9 mouse cellular contexts compared by ENCODE assay signal in genomic region chr6:124260198-124260931, GRCm38 (mm10). TPM values are rescaled to one million over a fixed set of nuclear protein-coding genes. Genes with fewer than 3 reads are reported as not detected.
A peak's percentile ranks its signal among the peaks of the same experiment; 100 is the strongest.
DNase-seq lines count a peak whose midpoint lies in the region; ATAC-seq lines count a peak whose summit lies in the region.
"Had no signal": no experiment of that assay in that cellular context is flagged by ENCODE, and none has a peak within 500 bp of the region (broad histone marks: within the 10 kb centered on the region; RNA-seq: fewer than 3 reads in every experiment).

No protein-coding gene starts in this region.

- ATAC-seq in midbrain, embryonic 14.5 days (ENCODE audit: low FRiP score, low TSS enrichment) = peak; percentile 83

- H3K9ac ChIP-seq in midbrain, embryonic 14.5 days (replicated peaks; ENCODE audit: low read length) = no peak overlapping the region
- H3K9ac ChIP-seq: embryonic facial prominence, embryonic 13.5 days had no signal

- no peak overlapping the region for H3K4me2 ChIP-seq in midbrain, embryonic 14.5 days (ENCODE audit: low read length)
- H3K4me2 ChIP-seq: embryonic facial prominence, embryonic 13.5 days had no signal

- H3K27ac ChIP-seq in limb, embryonic 10.5 days = no peak overlapping the region
- H3K27ac ChIP-seq in midbrain, embryonic 14.5 days (replicated peaks; ENCODE audit: low read depth, low read length) = no peak overlapping the region
- H3K27ac ChIP-seq: embryonic facial prominence, embryonic 13.5 days had no signal

- 20% methylated on average over 14 of the region's 14 CpGs for WGBS in limb, embryonic 10.5 days
- 21% methylated on average over 12 of the region's 14 CpGs for WGBS in midbrain, embryonic 14.5 days

- H3K4me1 ChIP-seq in limb, embryonic 10.5 days = peaks cover 4% of the 10 kb centered on the region
- no peaks in the 10 kb centered on the region for H3K4me1 ChIP-seq in midbrain, embryonic 14.5 days (ENCODE audit: control insufficient read depth, insufficient read depth, low read length)

- H3K36me3 ChIP-seq in limb, embryonic 10.5 days = no peaks in the 10 kb centered on the region
- no peaks in the 10 kb centered on the region for H3K36me3 ChIP-seq in midbrain, embryonic 14.5 days (ENCODE audit: control insufficient read depth, insufficient read depth, low read length)
- H3K36me3 ChIP-seq: embryonic facial prominence, embryonic 13.5 days had no signal

- H3K4me3 ChIP-seq in limb, embryonic 10.5 days = no peak overlapping the region
- no peak overlapping the region for H3K4me3 ChIP-seq in midbrain, embryonic 14.5 days (replicated peaks; ENCODE audit: low read depth, low read length)
- H3K4me3 ChIP-seq: embryonic facial prominence, embryonic 13.5 days had no signal

- peak; percentile 57 for DNase-seq in urinary bladder, postnatal 14 days (ENCODE audit: low spot score)
- no peak for DNase-seq in urinary bladder, adult 2 months (ENCODE audit: low spot score)
- DNase-seq in cerebellum, postnatal 36 days = peak; percentile 53
- peak; percentile 35 to 41 for DNase-seq in gastrocnemius, postnatal 36 days
- DNase-seq in kidney, adult 18-20 months = peak; percentile 55
- peak; percentile 87 for DNase-seq in limb, embryonic 10.5 days (ENCODE audit: low spot score)
- peak; percentile 93 for DNase-seq in midbrain, embryonic 14.5 days
- DNase-seq in spleen, postnatal 36 days (ENCODE audit: low spot score in 2 of 2) = peak; percentile 52 to 66

- no peaks in the 10 kb centered on the region for H3K9me3 ChIP-seq in limb, embryonic 10.5 days (replicated peaks)
- H3K9me3 ChIP-seq in midbrain, embryonic 14.5 days (ENCODE audit: control insufficient read depth, low read length) = no peaks in the 10 kb centered on the region
- H3K9me3 ChIP-seq: embryonic facial prominence, embryonic 13.5 days had no signal

- no peaks in the 10 kb centered on the region for H3K27me3 ChIP-seq in limb, embryonic 10.5 days (ENCODE audit: low read depth, poor library complexity, severe bottlenecking)
- H3K27me3 ChIP-seq in midbrain, embryonic 14.5 days (ENCODE audit: control insufficient read depth, insufficient read depth, low read length) = no peaks in the 10 kb centered on the region
- H3K27me3 ChIP-seq: embryonic facial prominence, embryonic 13.5 days had no signal

- intact Hi-C loops in gastrocnemius, postnatal 36 days (cut with DNase I) = loop anchor here (5.0 kb wide), 1 partner anchor 333 kb away; no protein-coding TSS in a partner anchor

RNA-seq across cellular contexts. Expression of gene Vmn2r27, which starts 28.7 kb away (rescaled TPM):
- polyA plus RNA-seq in urinary bladder, adult 2 months (2012; rRNA removed) = not detected in 2 replicates
- total RNA-seq in gastrocnemius, postnatal 36 days (2021) = not detected
- not detected in 2 replicates for polyA plus RNA-seq in limb, embryonic 10.5 days (2016; fragmentation: Nextera tagmentation; extraction: Ambion mirVana)
- not detected in 2 replicates for polyA plus RNA-seq in midbrain, embryonic 14.5 days (2014; fragmentation: Nextera tagmentation; extraction: Ambion mirVana)
- polyA plus RNA-seq: embryonic facial prominence, embryonic 13.5 days had no signal

RNA-seq across cellular contexts. Expression of gene Cd163, which starts 44.1 kb away (rescaled TPM):
- 4.9 and 10.5 TPM in 2 replicates for polyA plus RNA-seq in urinary bladder, adult 2 months (2012; rRNA removed)
- 1 to 10 TPM; 6.4 to 9.8 TPM for total RNA-seq in gastrocnemius, postnatal 36 days (2021)
- not detected in 2 replicates for polyA plus RNA-seq in limb, embryonic 10.5 days (2016; fragmentation: Nextera tagmentation; extraction: Ambion mirVana)
- polyA plus RNA-seq in midbrain, embryonic 14.5 days (2014; fragmentation: Nextera tagmentation; extraction: Ambion mirVana) = 0.04 and 0.24 TPM in 2 replicates
